Mouse (Mus musculus): ENCODE measurements around the gene Sos2. TPM values are rescaled to one million over a fixed set of nuclear protein-coding genes. Genes with fewer than 3 reads are reported as not detected.
"Not testable (repeated sequence)": the region's sequence is repeated elsewhere in the genome, so short reads cannot be mapped to it uniquely, and the experiment has no call there.

Gene Sos2
- total RNA-seq, 2 experiments from 2014 or later = 31.5 to 37.3 TPM

- TF ChIP-seq CTCF (conservative IDR thresholded peaks at IDR 0.05) = no peak
- no peak for DNase-seq (ENCODE audit: low spot score in 2 of 2)
- no peak overlapping the region for H3K4me3 ChIP-seq
- no peak overlapping the region for H3K27ac ChIP-seq
Observed at GRCm38 (mm10) chr12:69576120-69576627, 105.5 kb downstream of the Sos2 start.

- Histone ChIP-seq H3K27ac (peak overlapping the region; percentile 79), H3K4me3 (peak overlapping the region; percentile 59)
- peak; percentile 62 to 77 for DNase-seq (ENCODE audit: low spot score in 2 of 2)
Observed at GRCm38 (mm10) chr12:69573916-69574881, 107.5 kb downstream of the Sos2 start.

GRCm38 (mm10) chr12:69573271-69573670, 108.4 kb downstream of the Sos2 start:
- DNase-seq (ENCODE audit: low spot score in 2 of 2) = no peak
- no peak for TF ChIP-seq CTCF (conservative IDR thresholded peaks at IDR 0.05)
- Histone ChIP-seq H3K27ac (no peak overlapping the region), H3K4me3 (no peak overlapping the region)

More at GRCm38 (mm10) chr12:69573916-69574881, 107.5 kb downstream of the Sos2 start:
- peak; percentile 92 for TF ChIP-seq CTCF (conservative IDR thresholded peaks at IDR 0.05)

GRCm38 (mm10) chr12:69569926-69570325, 111.7 kb downstream of the Sos2 start:
- no peak for DNase-seq (ENCODE audit: low spot score in 2 of 2)
- H3K27ac ChIP-seq = no peak overlapping the region
- no peak for TF ChIP-seq CTCF (conservative IDR thresholded peaks at IDR 0.05)

GRCm38 (mm10) chr12:69568266-69568665, 113.4 kb downstream of the Sos2 start:
- TF ChIP-seq CTCF (conservative IDR thresholded peaks at IDR 0.05) = no peak
- Histone ChIP-seq H3K4me3 (no peak overlapping the region), H3K27ac (no peak overlapping the region)
- no peak for DNase-seq (ENCODE audit: low spot score in 2 of 2)

More at GRCm38 (mm10) chr12:69569926-69570325, 111.7 kb downstream of the Sos2 start:
- no peak overlapping the region for H3K4me3 ChIP-seq

- not testable (repeated sequence) for H3K4me3 ChIP-seq; DNase-seq (ENCODE audit: low spot score in 2 of 2); H3K27ac ChIP-seq
Observed at GRCm38 (mm10) chr12:69561006-69561405, 120.6 kb downstream of the Sos2 start.

GRCm38 (mm10) chr12:69556221-69556861, 125.3 kb downstream of the Sos2 start:
- no peak for DNase-seq (ENCODE audit: low spot score in 2 of 2)
- no peak overlapping the region for H3K27ac ChIP-seq
- H3K4me3 ChIP-seq = no peak overlapping the region
- no peak for TF ChIP-seq CTCF (conservative IDR thresholded peaks at IDR 0.05)

GRCm38 (mm10) chr12:69545456-69546178, 136.0 kb downstream of the Sos2 start:
- no peak overlapping the region for H3K4me3 ChIP-seq
- no peak for TF ChIP-seq CTCF (conservative IDR thresholded peaks at IDR 0.05)
- no peak for DNase-seq (ENCODE audit: low spot score in 2 of 2)
- no peak overlapping the region for H3K27ac ChIP-seq

GRCm38 (mm10) chr12:69544994-69545393, 136.7 kb downstream of the Sos2 start:
- Histone ChIP-seq H3K27ac (no peak overlapping the region), H3K4me3 (no peak overlapping the region)
- TF ChIP-seq CTCF (conservative IDR thresholded peaks at IDR 0.05) = no peak
- no peak for DNase-seq (ENCODE audit: low spot score in 2 of 2)

GRCm38 (mm10) chr12:69544562-69544961, 137.1 kb downstream of the Sos2 start:
- no peak for DNase-seq (ENCODE audit: low spot score in 2 of 2)
- H3K4me3 ChIP-seq = no peak overlapping the region
- TF ChIP-seq CTCF (conservative IDR thresholded peaks at IDR 0.05) = no peak
- no peak overlapping the region for H3K27ac ChIP-seq

GRCm38 (mm10) chr12:69542376-69542775, 139.3 kb downstream of the Sos2 start:
- Histone ChIP-seq H3K27ac (no peak overlapping the region), H3K4me3 (no peak overlapping the region)
- no peak for DNase-seq (ENCODE audit: low spot score in 2 of 2)
- no peak for TF ChIP-seq CTCF (conservative IDR thresholded peaks at IDR 0.05)

GRCm38 (mm10) chr12:69541663-69542062, 140.0 kb downstream of the Sos2 start:
- TF ChIP-seq CTCF (conservative IDR thresholded peaks at IDR 0.05) = no peak
- no peak for DNase-seq (ENCODE audit: low spot score in 2 of 2)
- Histone ChIP-seq H3K27ac (no peak overlapping the region), H3K4me3 (no peak overlapping the region)

Data from layer of hippocampus, adult 2 months (tissue).